Mouse (Mus musculus) midbrain, embryonic 12.5 days (tissue): Measurements from ENCODE around the gene Uaca. TPM values are rescaled to one million over a fixed set of nuclear protein-coding genes. Genes with fewer than 3 reads are reported as not detected.

Experiments
- ATAC-seq: fragments of 200-750 bp; cut with Nextera tagmentation; 2 replicates; pipeline ENCODE4 v1.8.0; 2017; ENCODE audit warnings: low read depth, moderate TSS enrichment, moderate library complexity; ENCODE audit not compliant: low FRiP score
- H3K27ac ChIP-seq: fragments of 300-500 bp; sonication (generic); replicated peaks from 2 replicates; pipeline ENCODE4 v1.5.1; 2016; ENCODE audit warnings: mild to moderate bottlenecking
- H3K27me3 ChIP-seq: fragments of 300-500 bp; sonication (generic); 2 replicates; pipeline ENCODE4 v1.6.1; 2016; ENCODE audit warnings: mild to moderate bottlenecking
- H3K36me3 ChIP-seq: fragments of 300-500 bp; sonication (generic); 2 replicates; pipeline ENCODE4 v1.6.1; 2016
- H3K4me1 ChIP-seq: fragments of 300-500 bp; sonication (generic); 2 replicates; pipeline ENCODE4 v1.6.1; 2016
- H3K4me2 ChIP-seq: fragments of 300-500 bp; sonication (generic); replicated peaks from 2 replicates; pipeline ENCODE4 v1.6.1; 2016; ENCODE audit warnings: mild to moderate bottlenecking, moderate library complexity
- H3K4me3 ChIP-seq: fragments of 300-500 bp; sonication (generic); 2 replicates; pipeline ENCODE4 v1.5.1; 2016; ENCODE audit warnings: mild to moderate bottlenecking
- H3K9ac ChIP-seq: fragments of 300-500 bp; sonication (generic); replicated peaks from 2 replicates; pipeline ENCODE4 v1.6.1; 2016; ENCODE audit warnings: mild to moderate bottlenecking, moderate library complexity
- H3K9me3 ChIP-seq: fragments of 300-500 bp; sonication (generic); 2 replicates; pipeline ENCODE4 v1.6.1; 2016; ENCODE audit warnings: mild to moderate bottlenecking
- WGBS: fragments of 180-500 bp; shearing (Covaris S2); methylation state at CpG from one replicate; pipeline ENCODE4 v1.1.7; 2016; 5-methylcytosine and 5-hydroxymethylcytosine counted together
- polyA plus RNA-seq: library from polyadenylated mRNA; unstranded; fragments of >200 nt; fragmentation: Nextera tagmentation; extraction: Ambion mirVana; gene quantifications from 2 replicates; pipeline ENCODE4 v1.2.1, GENCODE M21; 2016

Uaca gene
- 35.7 and 42.1 TPM in 2 replicates for polyA plus RNA-seq

DNA sequence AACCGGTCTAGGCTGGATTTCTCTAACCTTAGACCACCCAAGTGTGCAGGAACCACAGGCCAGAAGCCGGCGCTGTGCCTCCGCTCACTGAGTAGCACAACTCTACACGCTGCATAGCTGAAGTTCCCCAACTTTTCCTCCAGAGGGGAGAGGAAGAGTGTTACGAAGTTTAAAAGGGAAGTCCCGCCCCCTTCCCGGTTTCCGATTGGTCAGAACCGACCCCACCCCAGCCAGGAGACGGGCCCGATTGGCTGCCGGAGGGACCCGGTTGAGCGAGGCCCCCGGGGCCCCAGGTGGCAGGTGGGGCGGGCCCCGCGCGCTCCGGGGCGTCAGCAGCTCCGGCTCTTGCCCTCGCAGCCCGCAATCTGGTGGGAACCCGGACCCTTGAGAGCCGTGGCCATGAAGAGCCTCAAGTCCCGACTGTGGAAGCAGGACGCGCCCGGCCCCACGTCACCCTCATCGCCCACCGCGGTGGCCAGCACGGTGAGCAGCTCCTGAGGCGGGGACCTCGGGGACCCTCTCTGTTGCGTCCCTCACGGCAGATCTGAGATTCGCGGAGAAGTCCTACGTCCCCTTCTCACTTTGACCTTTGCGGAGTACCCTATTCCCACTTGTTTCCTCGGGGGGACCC, at the start of gene Uaca:
Uaca (plus strand) TSS at position 333 of the 631 bp plus-strand sequence.
- peak within 1 kb of the TSS; percentile 60 for H3K27ac ChIP-seq
- under 1% methylated on average over 43 of the region's 45 CpGs for WGBS
- peak within 1 kb of the TSS; percentile 81 for H3K4me2 ChIP-seq

DNA sequence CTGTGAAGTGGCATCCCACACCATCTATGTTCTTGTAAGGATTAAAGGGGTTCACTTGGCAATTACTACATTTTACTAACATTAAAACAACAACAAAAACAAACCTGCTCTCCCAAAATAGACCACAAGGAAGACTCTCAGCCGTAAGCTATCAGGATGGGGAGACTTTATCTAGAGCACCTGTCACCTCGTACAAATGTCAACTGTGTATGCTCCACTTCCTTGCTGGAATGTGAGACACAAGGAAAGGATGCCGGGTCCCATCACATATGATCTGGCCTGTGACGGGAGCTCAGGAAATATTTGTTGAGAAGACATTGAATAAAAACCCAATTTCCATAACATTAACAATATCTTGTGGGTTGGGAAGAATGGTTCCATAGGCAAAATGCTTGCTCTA, 49.4 kb upstream of the Uaca start:
- H3K36me3 ChIP-seq: no peaks in the 10 kb centered on the region
- 56% methylated on average over 4 of the region's 4 CpGs for WGBS
- H3K4me2 ChIP-seq: no peak overlapping the region
- no peak overlapping the region for H3K27ac ChIP-seq
- no peaks in the 10 kb centered on the region for H3K9me3 ChIP-seq
- H3K4me1 ChIP-seq: no peaks in the 10 kb centered on the region
- H3K9ac ChIP-seq: no peak overlapping the region
- H3K27me3 ChIP-seq: peaks cover 6% of the 10 kb centered on the region; the same call in 1 of the 2 replicates
- no peak overlapping the region for H3K4me3 ChIP-seq
- ATAC-seq: no peak

More for the DNA sequence above, at the start of gene Uaca:
- Histone ChIP-seq H3K9ac (peak within 1 kb of the TSS; percentile 57), H3K36me3 (no peaks in the 10 kb centered on the region), H3K9me3 (no peaks in the 10 kb centered on the region), H3K27me3 (peaks cover 5% of the 10 kb centered on the region), H3K4me1 (peaks cover 11% of the 10 kb centered on the region), H3K4me3 (peak within 1 kb of the TSS; percentile 63)
- peak; percentile 96 for ATAC-seq

DNA sequence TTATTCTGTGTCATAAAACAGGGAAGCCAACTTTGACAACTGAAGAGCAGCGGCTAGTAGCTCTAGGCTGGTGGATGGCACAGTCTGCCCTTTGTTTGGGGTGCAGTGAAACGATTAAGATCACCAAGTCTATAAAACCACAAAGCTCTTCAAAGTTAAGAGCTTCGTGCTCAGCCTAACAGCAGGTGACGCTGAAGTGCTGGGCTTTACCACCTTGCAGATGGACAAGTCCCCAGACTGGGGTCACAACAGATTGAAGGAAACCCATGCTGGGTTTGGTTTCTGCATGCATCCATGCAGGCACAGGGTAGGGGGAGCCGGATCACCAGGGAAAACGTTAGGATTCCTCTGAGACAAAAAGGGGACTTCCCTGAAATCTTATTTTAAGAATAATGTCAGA, 47.8 kb upstream of the Uaca start:
- Histone ChIP-seq H3K27ac (no peak overlapping the region), H3K9ac (no peak overlapping the region), H3K36me3 (no peaks in the 10 kb centered on the region), H3K27me3 (peaks cover 6% of the 10 kb centered on the region; the same call in 1 of the 2 replicates), H3K4me1 (no peaks in the 10 kb centered on the region), H3K9me3 (no peaks in the 10 kb centered on the region), H3K4me3 (no peak overlapping the region), H3K4me2 (no peak overlapping the region)
- no peak for ATAC-seq
- 58% methylated on average over 6 of the region's 6 CpGs for WGBS

DNA sequence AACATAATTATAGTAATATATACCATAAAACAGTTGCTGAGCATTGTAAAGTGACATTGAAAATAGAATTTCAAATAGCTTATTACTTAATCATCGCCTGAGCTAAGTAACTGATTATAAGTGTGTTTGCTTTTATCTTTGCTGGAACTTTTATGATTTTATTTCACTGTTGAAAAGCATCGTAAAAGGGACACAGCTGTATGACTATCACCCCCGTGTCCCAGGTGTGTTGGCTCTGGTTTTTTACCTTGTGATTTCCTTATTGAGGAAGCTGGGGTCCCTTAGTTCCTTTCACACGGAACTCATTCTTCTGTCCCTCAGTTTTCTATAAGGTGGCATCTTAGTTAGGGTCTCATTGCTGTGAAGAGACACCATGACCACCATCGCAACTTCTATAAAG, 46.7 kb upstream of the Uaca start:
- no peak overlapping the region for H3K4me2 ChIP-seq
- H3K4me3 ChIP-seq: no peak overlapping the region
- H3K9ac ChIP-seq: no peak overlapping the region
- no peaks in the 10 kb centered on the region for H3K9me3 ChIP-seq
- H3K27ac ChIP-seq: no peak overlapping the region
- no peaks in the 10 kb centered on the region for H3K36me3 ChIP-seq
- no peaks in the 10 kb centered on the region for H3K4me1 ChIP-seq
- WGBS: 90% methylated on average over 5 of the region's 5 CpGs
- no peak for ATAC-seq
- H3K27me3 ChIP-seq: peaks cover 6% of the 10 kb centered on the region; the same call in 1 of the 2 replicates

DNA sequence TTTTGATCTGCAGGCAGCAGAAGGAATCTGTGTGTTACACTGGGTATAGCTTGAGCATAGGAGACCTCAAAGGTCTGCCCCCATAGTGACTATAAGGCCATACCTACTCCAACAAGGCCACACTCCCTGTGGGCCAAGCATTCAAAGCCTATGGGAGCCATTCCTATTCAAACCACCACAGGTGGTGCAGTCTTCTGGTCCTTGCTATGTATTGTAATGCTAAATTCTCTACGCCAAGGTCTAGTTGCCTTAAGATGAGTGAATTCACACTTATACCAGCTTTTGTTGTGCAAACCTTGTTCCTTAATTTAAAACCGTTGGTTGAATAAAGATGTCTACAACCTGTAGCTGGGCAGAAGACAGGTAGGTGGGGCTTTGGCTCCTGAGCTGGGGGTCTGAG, 46.2 kb upstream of the Uaca start:
- H3K36me3 ChIP-seq: no peaks in the 10 kb centered on the region
- H3K9ac ChIP-seq: no peak overlapping the region
- H3K4me2 ChIP-seq: no peak overlapping the region
- WGBS: 74% methylated on average over 2 of the region's 2 CpGs
- H3K27ac ChIP-seq: no peak overlapping the region
- ATAC-seq: no peak
- peaks cover 6% of the 10 kb centered on the region; the same call in 1 of the 2 replicates for H3K27me3 ChIP-seq
- H3K4me1 ChIP-seq: no peaks in the 10 kb centered on the region
- no peak overlapping the region for H3K4me3 ChIP-seq
- H3K9me3 ChIP-seq: no peaks in the 10 kb centered on the region

DNA sequence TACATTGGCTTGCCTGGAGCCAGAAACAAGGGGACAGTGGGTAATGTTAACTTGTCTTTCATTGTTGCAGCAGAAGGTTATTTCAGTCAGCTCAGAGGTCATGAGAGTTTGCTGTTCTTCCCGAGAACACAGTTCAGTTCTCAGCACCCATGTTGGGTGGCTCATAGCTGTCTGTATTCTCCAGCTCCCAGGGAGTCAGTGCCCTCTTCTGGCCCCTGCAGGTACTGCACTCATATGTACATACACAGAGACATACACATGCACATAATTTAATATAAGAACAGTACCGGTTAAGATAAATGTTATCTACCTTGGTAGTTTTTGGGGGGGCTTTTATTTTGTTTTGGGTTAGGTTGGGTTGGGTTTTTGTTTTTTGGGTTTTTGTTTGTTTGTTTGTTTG, 45.2 kb upstream of the Uaca start:
- WGBS: 97% methylated on average over 2 of the region's 2 CpGs
- Histone ChIP-seq H3K4me2 (no peak overlapping the region), H3K9ac (no peak overlapping the region), H3K4me1 (no peaks in the 10 kb centered on the region), H3K27me3 (peaks cover 6% of the 10 kb centered on the region; the same call in 1 of the 2 replicates), H3K9me3 (no peaks in the 10 kb centered on the region), H3K27ac (no peak overlapping the region), H3K4me3 (no peak overlapping the region), H3K36me3 (no peaks in the 10 kb centered on the region)
- no peak for ATAC-seq

DNA sequence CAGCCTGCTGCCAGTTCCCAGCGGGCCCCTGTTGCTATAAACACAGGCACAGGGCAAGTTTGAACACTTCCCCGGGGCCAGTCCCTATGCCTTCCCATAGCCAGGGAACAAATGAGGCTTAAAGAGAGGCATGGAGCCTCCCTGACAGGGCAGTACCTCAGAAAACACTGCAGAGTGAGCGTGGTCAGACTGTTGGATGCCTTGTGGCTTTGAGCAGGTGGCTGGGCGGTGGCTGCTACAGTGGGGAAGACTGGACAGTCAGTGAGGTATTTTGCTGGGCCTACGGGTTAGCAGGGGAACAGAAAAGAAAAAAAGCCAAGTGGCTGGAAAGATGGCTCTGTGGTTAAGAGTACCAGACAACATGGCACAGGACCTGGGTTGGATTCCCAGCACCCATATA, 43.2 kb upstream of the Uaca start:
- H3K4me3 ChIP-seq: no peak overlapping the region
- WGBS: 83% methylated on average over 5 of the region's 5 CpGs
- H3K27ac ChIP-seq: no peak overlapping the region
- no peaks in the 10 kb centered on the region for H3K27me3 ChIP-seq
- H3K9ac ChIP-seq: no peak overlapping the region
- H3K36me3 ChIP-seq: no peaks in the 10 kb centered on the region
- no peaks in the 10 kb centered on the region for H3K9me3 ChIP-seq
- no peak for ATAC-seq
- H3K4me2 ChIP-seq: no peak overlapping the region
- H3K4me1 ChIP-seq: no peaks in the 10 kb centered on the region

DNA sequence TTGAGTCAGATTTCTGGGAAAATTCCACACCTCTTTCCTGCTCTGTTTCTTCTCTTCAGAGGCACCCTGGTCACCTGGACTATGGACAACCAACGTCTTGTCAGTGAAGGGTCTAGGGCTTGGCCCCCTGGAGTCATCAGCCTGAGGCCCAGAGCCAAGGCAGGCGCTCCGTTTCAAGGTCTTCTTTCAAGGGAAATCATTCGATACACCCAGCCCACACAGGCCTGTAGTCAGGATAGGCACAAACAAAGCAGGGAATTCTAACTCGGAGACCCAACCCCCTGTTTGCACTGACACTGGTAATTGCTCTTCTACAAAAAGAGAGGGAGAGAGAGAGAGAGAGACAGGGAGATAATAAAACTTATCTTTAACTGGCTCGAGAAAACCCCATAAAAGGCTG, 42.4 kb upstream of the Uaca start:
- no peak overlapping the region for H3K27ac ChIP-seq
- 76% methylated on average over 6 of the region's 6 CpGs for WGBS
- no peak overlapping the region for H3K9ac ChIP-seq
- H3K4me2 ChIP-seq: no peak overlapping the region
- H3K36me3 ChIP-seq: no peaks in the 10 kb centered on the region
- no peak for ATAC-seq
- no peaks in the 10 kb centered on the region for H3K9me3 ChIP-seq
- H3K4me1 ChIP-seq: no peaks in the 10 kb centered on the region
- H3K27me3 ChIP-seq: no peaks in the 10 kb centered on the region
- no peak overlapping the region for H3K4me3 ChIP-seq

DNA sequence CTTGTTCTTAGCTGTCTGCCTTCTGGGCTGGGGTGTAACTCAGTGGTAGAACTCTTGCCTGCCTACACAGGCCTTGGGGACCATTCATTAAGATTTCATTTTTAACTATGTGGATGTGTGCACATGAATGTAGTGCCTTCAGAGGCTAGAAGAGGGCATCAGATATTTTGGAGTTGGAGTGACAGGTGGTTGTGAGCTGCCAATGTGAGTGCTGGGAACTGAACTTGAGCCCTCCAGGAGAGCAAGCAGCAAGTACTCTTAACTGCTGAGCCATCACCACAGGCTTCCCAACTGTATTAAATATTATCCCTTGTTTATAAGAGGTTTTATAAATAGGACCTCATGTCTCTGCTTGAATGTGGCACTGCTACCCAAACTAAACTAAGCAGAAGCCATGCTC, 41.7 kb upstream of the Uaca start:
- Histone ChIP-seq H3K27me3 (no peaks in the 10 kb centered on the region), H3K4me1 (no peaks in the 10 kb centered on the region), H3K9me3 (no peaks in the 10 kb centered on the region), H3K4me3 (no peak overlapping the region), H3K9ac (no peak overlapping the region), H3K27ac (no peak overlapping the region), H3K4me2 (no peak overlapping the region), H3K36me3 (no peaks in the 10 kb centered on the region)
- ATAC-seq: no peak

DNA sequence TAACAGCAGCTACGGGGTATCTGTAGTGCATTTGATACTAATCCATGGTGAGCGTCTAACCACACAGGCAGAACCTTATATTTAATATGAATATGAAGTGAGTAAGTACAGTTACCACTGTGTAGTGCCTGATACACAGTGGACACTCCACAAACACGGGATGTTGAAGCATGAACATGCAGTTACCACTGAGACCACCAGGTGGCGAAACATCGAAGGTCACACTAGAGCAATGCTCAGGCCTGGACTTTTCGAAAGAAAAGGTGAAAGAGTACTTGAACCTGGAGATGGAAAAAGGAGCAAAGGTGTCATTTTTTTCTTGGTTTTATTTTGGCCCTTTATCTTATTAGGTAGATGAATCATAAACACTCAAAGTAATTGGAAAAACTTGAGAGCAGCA, 38.1 kb upstream of the Uaca start:
- Histone ChIP-seq H3K9ac (no peak overlapping the region), H3K9me3 (no peaks in the 10 kb centered on the region), H3K36me3 (no peaks in the 10 kb centered on the region), H3K4me2 (no peak overlapping the region), H3K27me3 (no peaks in the 10 kb centered on the region), H3K4me3 (no peak overlapping the region), H3K27ac (no peak overlapping the region), H3K4me1 (no peaks in the 10 kb centered on the region)
- WGBS: 38% methylated on average over 6 of the region's 6 CpGs
- ATAC-seq: no peak

DNA sequence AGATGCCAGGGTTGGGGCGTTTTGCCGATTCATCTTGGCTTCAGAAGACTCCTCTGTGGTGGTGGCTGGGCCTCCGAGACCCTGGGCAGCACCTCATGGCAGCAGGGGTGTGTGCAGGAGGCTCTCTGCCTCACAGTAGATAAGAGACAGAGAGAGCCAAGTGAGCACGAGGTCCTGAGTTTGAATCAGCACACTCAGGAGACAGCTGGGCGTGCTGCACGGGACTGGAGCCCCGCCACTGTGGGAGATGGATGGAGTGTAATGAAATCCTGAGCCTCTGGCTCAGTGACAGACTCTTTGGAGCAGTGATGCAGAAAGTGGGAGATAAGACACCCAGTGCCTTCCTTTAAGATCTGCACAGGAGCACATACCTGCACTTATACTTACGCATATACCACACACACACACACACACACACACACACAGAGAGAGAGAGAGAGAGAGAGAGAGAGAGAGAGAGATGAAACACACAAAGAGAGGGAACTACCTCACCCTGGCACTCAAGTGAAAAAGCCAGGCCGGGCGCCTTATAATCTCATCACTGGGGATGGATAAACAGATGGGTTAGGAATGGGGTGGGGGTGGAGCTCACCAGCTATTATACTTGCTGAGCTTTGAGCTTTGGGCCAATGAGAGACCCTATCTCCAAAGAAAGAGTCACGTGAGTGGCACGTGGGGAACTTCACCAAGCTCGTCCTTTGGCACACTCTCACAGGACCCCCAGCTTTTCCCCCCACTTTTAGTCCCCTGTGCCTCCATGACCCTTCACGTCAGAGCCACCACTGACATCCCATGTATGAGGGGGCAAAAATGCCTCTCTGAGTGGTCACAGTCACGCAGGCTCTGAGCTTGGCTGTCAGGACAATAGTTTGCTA, 37.2 kb upstream of the Uaca start:
- Histone ChIP-seq H3K36me3 (no peaks in the 10 kb centered on the region), H3K9me3 (no peaks in the 10 kb centered on the region), H3K4me3 (no peak overlapping the region), H3K4me1 (no peaks in the 10 kb centered on the region), H3K4me2 (no peak overlapping the region), H3K27ac (no peak overlapping the region), H3K9ac (no peak overlapping the region), H3K27me3 (no peaks in the 10 kb centered on the region)
- WGBS: 82% methylated on average over 15 of the region's 15 CpGs
- no peak for ATAC-seq

DNA sequence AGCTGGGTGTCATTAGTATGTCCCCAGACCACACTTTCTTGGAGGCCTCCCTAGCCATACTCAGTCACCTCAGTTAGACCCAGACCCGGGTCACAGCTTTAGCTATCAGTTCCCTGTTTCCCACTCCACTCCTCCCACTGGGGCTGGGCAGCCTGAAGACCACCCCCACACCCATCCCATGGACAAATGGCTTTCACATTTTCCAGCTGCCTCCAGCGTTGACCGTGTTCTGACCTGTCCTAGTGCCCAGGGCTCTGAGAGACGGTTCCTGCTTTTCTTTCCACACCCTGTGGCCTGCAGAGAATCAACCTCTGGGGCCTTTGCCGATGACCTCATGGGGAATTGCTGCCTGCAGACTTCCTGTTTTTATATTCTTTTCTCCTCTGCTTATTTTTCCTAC, 36.5 kb upstream of the Uaca start:
- no peak overlapping the region for H3K4me2 ChIP-seq
- H3K27me3 ChIP-seq: no peaks in the 10 kb centered on the region
- 61% methylated on average over 5 of the region's 5 CpGs for WGBS
- no peaks in the 10 kb centered on the region for H3K4me1 ChIP-seq
- H3K27ac ChIP-seq: no peak overlapping the region
- no peak overlapping the region for H3K4me3 ChIP-seq
- no peaks in the 10 kb centered on the region for H3K36me3 ChIP-seq
- H3K9ac ChIP-seq: no peak overlapping the region
- ATAC-seq: no peak
- no peaks in the 10 kb centered on the region for H3K9me3 ChIP-seq
